Mouse (Mus musculus): ENCODE data around the gene Tmem104. TPM values are rescaled to one million over a fixed set of nuclear protein-coding genes. Genes with fewer than 3 reads are reported as not detected.

Tmem104 gene
- polyA plus RNA-seq, 1 experiment from 2014 or later, result 7.1 TPM

GRCm38 (mm10) chr11:115208126-115208525, 20.8 kb downstream of the Tmem104 start:
- WGBS, result 72% methylated on average over 12 of the region's 12 CpGs
- peaks cover 17% of the 10 kb centered on the region for H3K4me1 ChIP-seq
- no peak for ATAC-seq (ENCODE audit: extremely low read depth, insufficient number of reproducible peaks, low FRiP score, low TSS enrichment)

DNA sequence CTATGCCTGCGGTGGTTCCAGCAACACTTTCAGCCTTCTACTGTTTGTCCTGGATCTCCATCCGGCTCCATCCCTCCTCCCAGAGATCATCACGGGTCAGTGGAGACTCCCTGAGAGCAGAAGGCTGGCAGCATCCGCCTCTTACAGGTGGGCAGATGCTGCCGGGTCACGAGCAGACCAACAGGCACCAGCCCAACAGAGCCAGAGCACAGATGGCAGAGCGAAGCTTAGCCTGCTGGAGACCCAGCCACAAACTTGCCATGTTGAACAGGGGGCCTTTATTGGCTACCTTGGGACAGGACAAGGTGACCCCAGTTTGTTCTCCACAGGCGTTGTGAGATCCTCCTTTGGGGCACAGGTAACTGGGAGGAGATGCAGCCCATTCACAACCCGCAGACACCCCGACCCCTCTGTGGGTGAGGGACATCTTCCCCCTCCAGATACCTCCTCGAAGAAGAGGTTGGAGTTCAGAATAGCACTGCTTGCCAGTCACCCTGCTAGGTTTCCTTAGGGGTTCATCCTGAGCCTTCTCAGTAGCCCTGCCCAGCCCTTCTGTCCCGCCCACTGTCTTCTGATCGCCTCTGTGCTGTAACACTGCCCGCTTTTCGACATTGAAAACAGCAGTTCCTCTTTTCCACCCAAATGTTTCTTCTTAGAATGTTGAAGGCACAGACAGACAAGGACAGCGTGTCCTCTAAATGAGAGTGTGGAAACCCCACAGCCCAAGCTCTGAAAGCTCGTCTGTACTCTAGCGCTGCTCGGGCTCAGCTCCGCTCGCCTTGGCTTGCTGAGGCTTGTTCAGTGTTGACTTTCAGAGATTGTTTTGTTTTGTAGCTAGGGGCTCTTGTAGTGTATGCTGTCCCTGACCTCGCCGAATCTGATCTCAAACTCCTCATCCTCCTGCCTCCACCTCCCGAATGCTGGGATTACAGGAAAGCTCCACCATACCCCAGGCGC, 21.8 kb downstream of the Tmem104 start:
- H3K4me1 ChIP-seq, result peaks cover 17% of the 10 kb centered on the region
- WGBS, result 76% methylated on average over 25 of the region's 25 CpGs

More at GRCm38 (mm10) chr11:115208126-115208525, 20.8 kb downstream of the Tmem104 start:
- peaks cover 65% of the 10 kb centered on the region for H3K27me3 ChIP-seq (replicated peaks)
- no peak overlapping the region for H3K9ac ChIP-seq
- H3K36me3 ChIP-seq, result peaks cover 50% of the 10 kb centered on the region
- H3K9me3 ChIP-seq, result no peaks in the 10 kb centered on the region
- H3K4me3 ChIP-seq, result no peak overlapping the region
- H3K4me2 ChIP-seq, result no peak overlapping the region
- no peak overlapping the region for H3K27ac ChIP-seq (replicated peaks)

GRCm38 (mm10) chr11:115209958-115210357, 22.7 kb downstream of the Tmem104 start:
- Histone ChIP-seq H3K4me1 (peaks cover 23% of the 10 kb centered on the region), H3K27me3 (replicated peaks) (peaks cover 57% of the 10 kb centered on the region), H3K4me3 (no peak overlapping the region), H3K9ac (0 out of 2 replicates have a peak overlapping the region, but pooled peaks have one; percentile 47), H3K36me3 (peaks cover 45% of the 10 kb centered on the region), H3K27ac (replicated peaks) (no peak overlapping the region), H3K9me3 (no peaks in the 10 kb centered on the region), H3K4me2 (no peak overlapping the region)
- no peak for ATAC-seq (ENCODE audit: extremely low read depth, insufficient number of reproducible peaks, low FRiP score, low TSS enrichment)
- WGBS, result 74% methylated on average over 7 of the region's 7 CpGs

More for the DNA sequence above, 21.8 kb downstream of the Tmem104 start:
- ATAC-seq (ENCODE audit: extremely low read depth, insufficient number of reproducible peaks, low FRiP score, low TSS enrichment), result no peak
- Histone ChIP-seq H3K9me3 (no peaks in the 10 kb centered on the region), H3K27ac (replicated peaks) (no peak overlapping the region), H3K36me3 (peaks cover 46% of the 10 kb centered on the region), H3K4me2 (no peak overlapping the region), H3K4me3 (no peak overlapping the region), H3K27me3 (replicated peaks) (peaks cover 61% of the 10 kb centered on the region), H3K9ac (no peak overlapping the region)

DNA sequence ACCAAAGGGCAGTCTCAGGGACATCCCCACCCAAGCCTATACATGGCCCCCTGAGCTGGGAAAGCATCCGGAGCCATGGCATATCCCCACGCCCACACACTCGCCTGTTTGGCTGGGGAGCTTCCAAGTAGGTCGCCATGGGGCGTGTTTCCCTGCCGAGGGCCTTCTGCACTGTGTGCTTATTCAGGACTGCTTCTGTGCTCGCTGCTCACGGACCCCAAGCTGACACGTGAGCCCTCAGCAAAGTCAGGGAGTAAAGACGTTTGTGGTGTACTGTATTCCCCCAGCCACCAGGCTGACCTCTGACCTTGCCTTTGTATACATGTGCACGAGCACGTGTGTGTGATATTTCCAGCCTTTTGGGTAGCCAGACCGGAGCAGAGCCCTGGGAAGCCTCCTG, 24.8 kb downstream of the Tmem104 start:
- 59% methylated on average over 13 of the region's 13 CpGs for WGBS
- no peaks in the 10 kb centered on the region for H3K9me3 ChIP-seq
- H3K9ac ChIP-seq, result no peak overlapping the region
- ATAC-seq (ENCODE audit: extremely low read depth, insufficient number of reproducible peaks, low FRiP score, low TSS enrichment), result no peak
- H3K4me2 ChIP-seq, result no peak overlapping the region
- peaks cover 36% of the 10 kb centered on the region for H3K27me3 ChIP-seq (replicated peaks)
- no peak overlapping the region for H3K4me3 ChIP-seq
- H3K4me1 ChIP-seq, result peaks cover 30% of the 10 kb centered on the region
- no peak overlapping the region for H3K27ac ChIP-seq (replicated peaks)
- H3K36me3 ChIP-seq, result peaks cover 32% of the 10 kb centered on the region

DNA sequence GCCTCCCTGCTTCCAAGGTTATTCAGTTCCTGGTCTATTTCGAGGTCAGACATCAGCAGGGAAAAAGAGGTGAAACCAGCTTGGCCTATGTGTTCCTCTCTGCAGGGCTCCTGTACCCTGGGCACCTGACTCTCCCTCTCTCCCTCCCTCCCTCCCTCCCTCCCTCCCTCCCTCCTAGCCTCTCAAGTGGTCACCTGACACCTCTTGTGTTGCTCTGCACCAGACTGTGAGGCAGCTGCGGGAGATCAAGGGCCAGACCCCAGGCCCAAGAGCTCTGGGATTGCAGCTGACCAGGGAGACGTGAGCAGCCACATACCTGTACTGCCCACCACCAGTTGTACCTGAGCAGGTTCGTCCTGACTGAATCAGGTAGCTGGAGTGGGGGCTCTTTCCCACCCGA, 27.8 kb downstream of the Tmem104 start:
- H3K4me3 ChIP-seq, result no peak overlapping the region
- 0 out of 2 replicates have a peak, but pooled peaks have one; percentile 6 for ATAC-seq (ENCODE audit: extremely low read depth, insufficient number of reproducible peaks, low FRiP score, low TSS enrichment)
- peak overlapping the region; percentile 44; the same call in 1 of the 2 replicates for H3K9ac ChIP-seq
- peaks cover 25% of the 10 kb centered on the region for H3K27me3 ChIP-seq (replicated peaks)
- H3K9me3 ChIP-seq, result no peaks in the 10 kb centered on the region
- peaks cover 8% of the 10 kb centered on the region; the same call in 1 of the 2 replicates for H3K36me3 ChIP-seq
- peak overlapping the region; percentile 70 for H3K27ac ChIP-seq (replicated peaks)
- peaks cover 52% of the 10 kb centered on the region for H3K4me1 ChIP-seq
- H3K4me2 ChIP-seq, result no peak overlapping the region; the same call in 1 of the 2 replicates
- WGBS, result 34% methylated on average over 5 of the region's 5 CpGs

GRCm38 (mm10) chr11:115217439-115218410, 30.4 kb downstream of the Tmem104 start:
- Histone ChIP-seq H3K4me1 (peaks cover 64% of the 10 kb centered on the region), H3K4me2 (no peak overlapping the region), H3K9ac (peak overlapping the region; percentile 37; the same call in 1 of the 2 replicates), H3K27ac (replicated peaks) (0 out of 2 replicates have a peak overlapping the region, but pooled peaks have one; percentile 4), H3K4me3 (no peak overlapping the region), H3K9me3 (no peaks in the 10 kb centered on the region), H3K36me3 (peaks cover 8% of the 10 kb centered on the region; the same call in 1 of the 2 replicates), H3K27me3 (replicated peaks) (peaks cover 15% of the 10 kb centered on the region)
- no peak for ATAC-seq (ENCODE audit: extremely low read depth, insufficient number of reproducible peaks, low FRiP score, low TSS enrichment)
- WGBS, result 56% methylated on average over 18 of the region's 18 CpGs

DNA sequence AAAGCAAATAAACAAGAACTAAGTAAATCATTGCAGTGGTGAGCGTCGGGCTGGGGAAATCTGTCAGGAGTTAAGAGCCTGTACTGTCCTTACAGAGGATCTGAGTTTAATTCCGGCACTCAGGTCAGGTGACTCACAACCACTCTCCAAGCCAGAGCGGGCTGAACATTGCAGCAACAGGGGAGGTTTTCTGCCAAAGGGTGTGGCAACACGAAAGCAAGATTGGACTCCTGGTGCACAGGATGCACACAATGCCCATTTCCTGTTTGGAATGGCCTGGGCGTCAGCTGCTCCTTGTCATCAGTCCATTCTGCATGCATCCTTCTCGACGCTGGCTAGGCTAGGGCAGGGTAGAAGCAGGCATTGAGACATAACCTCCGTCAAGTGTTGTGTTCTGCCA, 32.0 kb downstream of the Tmem104 start:
- H3K27me3 ChIP-seq (replicated peaks), result peaks cover 6% of the 10 kb centered on the region
- WGBS, result 31% methylated on average over 9 of the region's 9 CpGs

DNA sequence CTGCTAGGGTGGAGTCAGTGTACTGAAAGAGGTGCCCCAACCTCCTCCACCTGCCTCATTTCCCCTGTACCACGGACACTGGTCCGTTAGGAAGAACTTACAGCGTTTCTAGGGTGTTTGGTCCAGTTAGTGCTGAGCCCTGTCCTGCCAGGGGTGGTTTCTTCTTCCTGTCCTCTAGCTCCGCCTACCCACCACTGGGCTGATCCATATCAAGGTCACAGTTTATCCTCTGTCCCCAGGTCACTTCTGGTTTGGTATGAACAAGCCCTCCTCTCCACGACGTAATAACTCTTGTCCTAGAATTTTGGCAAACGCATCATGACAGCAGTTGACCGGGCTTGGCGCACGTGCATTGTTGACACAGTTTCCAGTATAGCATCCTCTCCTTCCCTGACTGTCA, 32.4 kb downstream of the Tmem104 start:
- no peak overlapping the region for H3K9ac ChIP-seq
- peak overlapping the region; percentile 25; the same call in 1 of the 2 replicates for H3K27ac ChIP-seq (replicated peaks)

More for the DNA sequence above, 32.0 kb downstream of the Tmem104 start:
- Histone ChIP-seq H3K4me3 (no peak overlapping the region), H3K9me3 (no peaks in the 10 kb centered on the region), H3K27ac (replicated peaks) (peak overlapping the region; percentile 25; the same call in 1 of the 2 replicates), H3K36me3 (peaks cover 8% of the 10 kb centered on the region; the same call in 1 of the 2 replicates), H3K4me1 (peaks cover 80% of the 10 kb centered on the region), H3K9ac (peak overlapping the region; percentile 50; the same call in 1 of the 2 replicates), H3K4me2 (no peak overlapping the region)
- no peak for ATAC-seq (ENCODE audit: extremely low read depth, insufficient number of reproducible peaks, low FRiP score, low TSS enrichment)

DNA sequence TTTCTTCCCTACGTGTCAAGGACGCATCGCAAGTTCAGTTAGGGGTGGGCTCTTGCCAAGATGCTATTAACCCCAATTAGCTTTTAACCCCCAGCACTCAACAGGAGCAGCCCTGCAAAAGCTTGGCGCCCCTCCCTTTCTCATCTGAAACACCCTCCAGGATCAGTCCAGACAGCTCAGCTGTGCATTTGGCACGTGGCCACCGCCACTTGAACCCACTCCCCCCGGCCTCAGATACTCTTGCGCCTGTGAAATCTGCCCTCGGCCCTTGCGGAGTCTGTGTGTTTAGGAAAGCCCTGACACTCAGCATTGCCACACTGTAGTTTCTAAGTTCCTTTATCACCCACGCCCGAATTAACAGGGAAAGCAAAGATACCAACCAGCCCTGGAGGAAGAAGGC, 34.8 kb downstream of the Tmem104 start:
- Histone ChIP-seq H3K27ac (replicated peaks) (peak overlapping the region; percentile 93), H3K9ac (peak overlapping the region; percentile 17; the same call in 1 of the 2 replicates), H3K27me3 (replicated peaks) (peaks cover 6% of the 10 kb centered on the region), H3K9me3 (no peaks in the 10 kb centered on the region), H3K4me1 (peaks cover 95% of the 10 kb centered on the region), H3K4me2 (peak overlapping the region; percentile 58), H3K36me3 (no peaks in the 10 kb centered on the region), H3K4me3 (peak overlapping the region; percentile 20; the same call in 1 of the 2 replicates)
- 13% methylated on average over 12 of the region's 12 CpGs for WGBS
- no peak for ATAC-seq (ENCODE audit: extremely low read depth, insufficient number of reproducible peaks, low FRiP score, low TSS enrichment)

More for the DNA sequence above, 32.4 kb downstream of the Tmem104 start:
- Histone ChIP-seq H3K27me3 (replicated peaks) (peaks cover 6% of the 10 kb centered on the region), H3K36me3 (peaks cover 8% of the 10 kb centered on the region; the same call in 1 of the 2 replicates), H3K4me3 (no peak overlapping the region), H3K4me1 (peaks cover 81% of the 10 kb centered on the region), H3K9me3 (no peaks in the 10 kb centered on the region), H3K4me2 (no peak overlapping the region)
- WGBS, result 83% methylated on average over 10 of the region's 10 CpGs
- ATAC-seq (ENCODE audit: extremely low read depth, insufficient number of reproducible peaks, low FRiP score, low TSS enrichment), result no peak

DNA sequence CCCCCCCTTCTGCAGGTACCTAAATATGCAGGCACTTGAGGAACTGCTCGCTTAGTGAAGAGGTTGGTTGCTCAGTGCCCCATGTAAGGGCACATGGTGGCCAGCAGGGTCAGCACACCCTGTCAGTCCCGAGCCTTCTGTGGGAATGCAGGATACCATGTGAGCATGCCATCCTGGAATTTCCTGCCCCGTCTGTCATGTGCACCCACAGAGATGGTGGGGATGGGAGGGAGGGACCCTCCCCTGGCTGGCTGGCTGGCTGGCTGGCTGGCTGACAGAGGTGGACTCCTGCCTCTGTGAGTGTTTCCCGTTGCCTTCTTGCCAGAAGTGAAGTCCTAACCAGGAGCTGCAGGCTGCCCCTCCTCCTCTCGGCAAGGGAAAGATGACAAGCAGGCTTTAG, 35.3 kb downstream of the Tmem104 start:
- ATAC-seq (ENCODE audit: extremely low read depth, insufficient number of reproducible peaks, low FRiP score, low TSS enrichment), result peak; percentile 14; the same call in 1 of the 2 replicates
- no peaks in the 10 kb centered on the region for H3K9me3 ChIP-seq
- peak overlapping the region; percentile 58 for H3K4me2 ChIP-seq
- H3K27ac ChIP-seq (replicated peaks), result peak overlapping the region; percentile 93
- peak overlapping the region; percentile 20; the same call in 1 of the 2 replicates for H3K4me3 ChIP-seq
- WGBS, result 5% methylated on average over 5 of the region's 5 CpGs
- peaks cover 6% of the 10 kb centered on the region for H3K27me3 ChIP-seq (replicated peaks)
- H3K36me3 ChIP-seq, result no peaks in the 10 kb centered on the region
- peaks cover 95% of the 10 kb centered on the region for H3K4me1 ChIP-seq
- peak overlapping the region; percentile 17; the same call in 1 of the 2 replicates for H3K9ac ChIP-seq

All from heart, embryonic 13.5 days (tissue).